Mouse (Mus musculus) liver, postnatal 0 days (tissue): ENCODE measurements at regions not wholly inside any gene's neighbourhood (a gene's known extent, or its start where the extent isn't known, plus 50 kb on each side); places are given as distances from the start of the nearest gene placed in this dataset.

ENCODE experiments used
- CTCF ChIP-seq: sonication (generic); IDR thresholded peaks from 2 replicates; pipeline ENCODE4 v1.5.1; 2016; ENCODE audit warnings: antibody characterized with exemption, low read depth
- EP300 ChIP-seq: IDR thresholded peaks from 2 replicates; pipeline ENCODE4 v1.6.1; 2016; ENCODE audit warnings: antibody characterized with exemption, low read depth, mild to moderate bottlenecking

DNA sequence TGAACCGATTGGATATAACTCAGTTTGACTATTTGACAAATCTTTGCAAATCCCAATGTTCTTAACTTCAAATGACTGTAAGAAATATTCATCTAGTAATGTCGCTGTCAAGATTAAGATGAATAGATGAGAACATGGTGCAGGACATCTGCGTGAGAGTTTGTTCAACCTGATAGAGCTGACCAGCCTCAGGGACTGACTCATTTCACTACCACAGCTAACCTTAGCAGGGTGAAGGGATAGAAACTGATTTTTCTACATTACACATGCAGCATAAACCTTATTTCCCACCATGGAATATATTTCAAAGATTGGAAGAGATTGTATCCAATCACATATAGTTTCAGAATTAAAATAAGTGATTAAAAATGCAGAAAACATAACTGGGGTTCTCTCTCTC is 507.8 kb upstream of the Gulo start:
- TF ChIP-seq CTCF: no peak
- no peak for TF ChIP-seq EP300
